Mouse (Mus musculus) heart, embryonic 11.5 days (tissue): ENCODE results near the gene Ubr4. TPM values are rescaled to one million over a fixed set of nuclear protein-coding genes. Genes with fewer than 3 reads are reported as not detected.
"Not testable (repeated sequence)": the region's sequence is repeated elsewhere in the genome, so short reads cannot be mapped to it uniquely, and the experiment has no call there.

Experiments
- ATAC-seq: fragments of 200-750 bp; cut with Nextera tagmentation; replicated peaks from 2 replicates; pipeline ENCODE4 v1.8.0; 2017; ENCODE audit warnings: moderate library complexity; ENCODE audit not compliant: insufficient number of reproducible peaks, low FRiP score, low TSS enrichment
- H3K27ac ChIP-seq: fragments of 300-500 bp; sonication (generic); 2 replicates; pipeline ENCODE4 v1.5.1; 2014; ENCODE audit warnings: mild to moderate bottlenecking, low read depth, low read length
- H3K27me3 ChIP-seq: fragments of 300-500 bp; sonication (generic); 2 replicates; pipeline ENCODE4 v1.6.1; 2014; ENCODE audit warnings: mild to moderate bottlenecking, low read length, mixed read lengths; ENCODE audit not compliant: control insufficient read depth, insufficient read depth
- H3K36me3 ChIP-seq: fragments of 300-500 bp; sonication (generic); 2 replicates; pipeline ENCODE4 v1.6.1; 2014; ENCODE audit warnings: mild to moderate bottlenecking, low read length, moderate library complexity, mixed read lengths; ENCODE audit not compliant: control insufficient read depth, insufficient read depth
- H3K4me1 ChIP-seq: fragments of 300-500 bp; sonication (generic); 2 replicates; pipeline ENCODE4 v1.6.1; 2014; ENCODE audit warnings: low read length; ENCODE audit not compliant: control insufficient read depth, insufficient read depth
- H3K4me2 ChIP-seq: fragments of 300-500 bp; sonication (generic); 2 replicates; pipeline ENCODE4 v1.6.1; 2014; ENCODE audit warnings: mild to moderate bottlenecking, moderate library complexity
- H3K4me3 ChIP-seq: fragments of 300-500 bp; sonication (generic); 2 replicates; pipeline ENCODE4 v1.5.1; 2014; ENCODE audit warnings: low read depth, low read length
- H3K9ac ChIP-seq: fragments of 300-500 bp; sonication (generic); 2 replicates; pipeline ENCODE4 v1.6.1; 2014; ENCODE audit warnings: mild to moderate bottlenecking, low read depth, low read length, moderate library complexity
- H3K9me3 ChIP-seq: fragments of 300-500 bp; sonication (generic); replicated peaks from 2 replicates; pipeline ENCODE4 v1.6.1; 2016; ENCODE audit warnings: low read length; ENCODE audit not compliant: control insufficient read depth
- WGBS: fragments of 180-500 bp; shearing (Covaris S2); extraction: QIAGEN DNeasy Blood & Tissue Kit; methylation state at CpG from one replicate; pipeline ENCODE4 v1.1.7; 2014; ENCODE audit not compliant: insufficient replicate concordance; 5-methylcytosine and 5-hydroxymethylcytosine counted together
- polyA plus RNA-seq: library from polyadenylated mRNA; unstranded; fragments of >200 nt; fragmentation: Nextera tagmentation; extraction: Ambion mirVana; gene quantifications from 2 replicates; pipeline ENCODE4 v1.2.1, GENCODE M21; 2014

Gene Ubr4
- polyA plus RNA-seq, 1 experiment from 2014 or later: 71.5 TPM

DNA sequence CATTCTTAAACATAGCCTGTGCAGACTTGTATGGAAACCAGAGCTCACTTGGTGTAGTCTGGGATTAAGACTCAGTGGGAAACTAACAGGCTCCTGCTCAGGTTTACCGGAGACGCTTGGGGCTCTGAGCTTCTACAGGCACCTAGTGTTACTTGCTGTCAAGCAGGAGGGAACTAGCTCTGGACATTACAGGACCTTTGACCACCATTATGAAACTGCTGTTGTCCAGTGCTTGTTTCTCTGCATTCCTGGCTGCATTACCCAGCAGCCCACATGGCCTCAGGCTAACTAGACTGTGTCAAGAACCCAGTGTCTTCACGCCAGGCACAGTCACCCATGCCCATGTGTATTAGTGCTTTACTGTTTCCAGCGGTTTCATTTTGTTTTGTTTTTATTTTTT, 20.7 kb downstream of the Ubr4 start:
- WGBS: 91% methylated on average over 4 of the region's 4 CpGs
- H3K36me3 ChIP-seq: peaks cover 29% of the 10 kb centered on the region
- H3K27ac ChIP-seq: no peak overlapping the region
- ATAC-seq: no peak
- H3K9ac ChIP-seq: no peak overlapping the region
- no peaks in the 10 kb centered on the region for H3K4me1 ChIP-seq
- no peak overlapping the region for H3K4me2 ChIP-seq
- no peaks in the 10 kb centered on the region for H3K27me3 ChIP-seq
- no peaks in the 10 kb centered on the region for H3K9me3 ChIP-seq
- no peak overlapping the region for H3K4me3 ChIP-seq

GRCm38 (mm10) chr4:139373531-139373930, 21.1 kb downstream of the Ubr4 start:
- Histone ChIP-seq H3K4me1 (no peaks in the 10 kb centered on the region), H3K36me3 (peaks cover 28% of the 10 kb centered on the region), H3K4me3 (no peak overlapping the region), H3K27ac (no peak overlapping the region), H3K27me3 (no peaks in the 10 kb centered on the region), H3K9me3 (no peaks in the 10 kb centered on the region), H3K9ac (no peak overlapping the region), H3K4me2 (no peak overlapping the region)
- 90% methylated on average over 10 of the region's 10 CpGs for WGBS
- ATAC-seq: no peak

GRCm38 (mm10) chr4:139379719-139380118, 27.3 kb downstream of the Ubr4 start:
- WGBS: 11% methylated on average over 8 of the region's 8 CpGs
- Histone ChIP-seq H3K4me2 (peak overlapping the region; percentile 89), H3K4me1 (peaks cover 13% of the 10 kb centered on the region), H3K36me3 (peaks cover 12% of the 10 kb centered on the region), H3K9me3 (no peaks in the 10 kb centered on the region), H3K4me3 (peak overlapping the region; percentile 96), H3K9ac (peak overlapping the region; percentile 94), H3K27me3 (no peaks in the 10 kb centered on the region), H3K27ac (peak overlapping the region; percentile 91)
- ATAC-seq: no peak

DNA sequence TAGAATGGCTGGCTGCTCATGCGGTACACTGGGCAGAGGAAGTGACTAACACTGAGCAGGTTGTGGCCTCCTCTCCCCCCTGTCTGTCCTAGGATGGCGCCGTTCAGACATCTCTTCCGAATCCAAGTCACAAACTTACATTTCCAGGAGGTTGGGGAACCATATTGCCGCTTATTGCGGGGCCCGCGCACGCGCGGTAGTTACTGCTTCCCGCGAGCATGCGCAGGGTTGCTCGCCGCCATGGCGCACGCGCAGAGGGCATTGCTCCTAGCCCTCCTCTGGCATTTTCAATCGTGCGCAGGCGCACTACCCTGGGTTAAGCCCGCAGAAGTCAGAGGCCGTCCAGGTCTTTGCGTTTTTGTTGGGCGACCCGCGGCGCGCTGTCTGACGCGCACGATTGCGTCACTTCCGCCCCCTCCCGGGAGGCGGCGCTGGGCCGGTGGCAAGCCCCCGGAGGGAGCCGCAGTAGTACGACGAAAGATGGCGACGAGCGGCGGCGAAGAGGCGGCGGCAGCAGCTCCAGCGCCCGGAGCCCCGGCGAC, 27.9 kb downstream of the Ubr4 start:
- Histone ChIP-seq H3K4me3 (peak overlapping the region; percentile 96), H3K27me3 (no peaks in the 10 kb centered on the region), H3K9me3 (no peaks in the 10 kb centered on the region), H3K27ac (peak overlapping the region; percentile 91), H3K36me3 (peaks cover 7% of the 10 kb centered on the region; the same call in 1 of the 2 replicates), H3K9ac (peak overlapping the region; percentile 94), H3K4me2 (peak overlapping the region; percentile 89), H3K4me1 (peaks cover 13% of the 10 kb centered on the region)
- ATAC-seq: peak; percentile 93
- WGBS: under 1% methylated on average over 54 of the region's 54 CpGs

GRCm38 (mm10) chr4:139380775-139381451, 28.5 kb downstream of the Ubr4 start:
- H3K9me3 ChIP-seq: no peaks in the 10 kb centered on the region
- peak overlapping the region; percentile 94 for H3K9ac ChIP-seq
- H3K27ac ChIP-seq: peak overlapping the region; percentile 91
- H3K4me2 ChIP-seq: peak overlapping the region; percentile 88
- peaks cover 13% of the 10 kb centered on the region for H3K4me1 ChIP-seq
- no peaks in the 10 kb centered on the region for H3K27me3 ChIP-seq
- peak; percentile 68 for ATAC-seq
- WGBS: 4% methylated on average over 40 of the region's 44 CpGs
- peak overlapping the region; percentile 96 for H3K4me3 ChIP-seq
- H3K36me3 ChIP-seq: peaks cover 1% of the 10 kb centered on the region; the same call in 1 of the 2 replicates

DNA sequence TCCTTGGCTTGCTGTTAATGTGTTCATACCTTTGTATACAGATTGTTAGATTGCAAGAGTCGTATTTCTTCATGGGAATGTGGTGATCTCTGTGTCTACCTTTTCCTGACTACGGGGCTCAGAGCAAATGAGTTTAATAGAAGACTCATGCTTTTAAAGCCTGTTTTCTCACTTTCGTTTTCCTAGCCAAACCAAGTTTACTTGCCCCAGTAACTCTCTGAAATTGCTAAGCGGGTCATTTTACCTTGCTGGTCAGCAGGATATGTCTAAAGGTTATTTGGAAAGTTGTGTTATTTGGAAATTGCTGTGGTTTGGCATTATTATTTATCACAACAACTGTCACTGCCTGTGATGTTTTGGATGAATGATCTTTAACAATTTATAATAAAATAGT, 29.0 kb downstream of the Ubr4 start:
- Histone ChIP-seq H3K4me2 (peak overlapping the region; percentile 88), H3K27me3 (no peaks in the 10 kb centered on the region), H3K4me1 (peaks cover 16% of the 10 kb centered on the region), H3K27ac (no peak overlapping the region), H3K36me3 (no peaks in the 10 kb centered on the region), H3K9ac (peak overlapping the region; percentile 94), H3K9me3 (no peaks in the 10 kb centered on the region), H3K4me3 (peak overlapping the region; percentile 96)
- WGBS: 46% methylated on average over 4 of the region's 4 CpGs
- no peak for ATAC-seq

DNA sequence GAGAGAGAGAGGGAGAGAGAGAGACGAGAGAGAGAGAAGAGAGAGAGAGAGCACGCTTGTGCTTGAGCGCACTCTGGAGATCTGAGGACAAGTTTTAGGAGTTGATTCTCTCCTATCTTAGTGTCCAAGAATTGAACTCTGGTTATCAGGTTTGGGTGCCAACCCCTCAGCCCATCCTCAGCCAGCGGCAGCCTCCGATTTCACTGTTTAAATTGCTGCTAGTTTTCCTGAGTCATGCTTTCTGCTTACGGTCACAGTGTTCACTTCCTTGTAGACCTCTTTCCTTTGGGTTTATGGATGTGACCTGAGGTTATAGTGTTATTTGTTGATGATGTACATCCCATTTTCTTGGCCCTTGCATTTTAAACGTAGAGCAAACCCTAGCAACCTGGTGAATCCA, 29.8 kb downstream of the Ubr4 start:
- peaks cover 20% of the 10 kb centered on the region for H3K4me1 ChIP-seq
- no peak for ATAC-seq
- no peak overlapping the region for H3K9ac ChIP-seq
- H3K27me3 ChIP-seq: no peaks in the 10 kb centered on the region
- H3K9me3 ChIP-seq: no peaks in the 10 kb centered on the region
- peak overlapping the region; percentile 88 for H3K4me2 ChIP-seq
- H3K36me3 ChIP-seq: no peaks in the 10 kb centered on the region
- 68% methylated on average over 7 of the region's 7 CpGs for WGBS
- no peak overlapping the region for H3K27ac ChIP-seq
- H3K4me3 ChIP-seq: no peak overlapping the region; the same call in 1 of the 2 replicates

DNA sequence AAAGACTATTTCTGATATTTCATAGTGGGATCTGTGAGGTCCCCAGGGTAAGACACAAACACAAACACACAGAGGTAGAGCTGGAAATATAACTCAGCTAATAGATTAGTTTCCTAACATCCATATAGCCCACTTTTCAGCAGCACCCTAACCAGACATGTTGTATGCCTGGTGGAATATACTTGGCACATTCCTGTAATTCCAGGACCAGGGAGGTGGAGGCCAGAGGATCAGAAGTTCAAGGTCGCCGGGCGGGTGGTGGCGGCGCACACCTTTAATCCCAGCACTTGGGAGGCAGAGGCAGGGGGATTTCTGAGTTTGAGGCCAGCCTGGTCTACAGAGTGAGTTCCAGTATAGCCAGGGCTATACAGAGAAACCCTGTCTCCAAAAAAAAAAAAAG, 33.4 kb downstream of the Ubr4 start:
- peaks cover 16% of the 10 kb centered on the region for H3K4me1 ChIP-seq
- WGBS: 82% methylated on average over 5 of the region's 5 CpGs
- not testable (repeated sequence) for H3K27me3 ChIP-seq, H3K9me3 ChIP-seq, H3K4me3 ChIP-seq, H3K4me2 ChIP-seq, H3K27ac ChIP-seq, ATAC-seq, H3K9ac ChIP-seq, H3K36me3 ChIP-seq

- Histone ChIP-seq H3K4me3 (no peak overlapping the region), H3K9ac (no peak overlapping the region), H3K27me3 (no peaks in the 10 kb centered on the region), H3K36me3 (peaks cover 6% of the 10 kb centered on the region), H3K4me1 (peaks cover 17% of the 10 kb centered on the region), H3K9me3 (no peaks in the 10 kb centered on the region), H3K27ac (no peak overlapping the region), H3K4me2 (no peak overlapping the region)
- no peak for ATAC-seq
- 48% methylated on average over 6 of the region's 6 CpGs for WGBS
Observed at GRCm38 (mm10) chr4:139386869-139387319, 34.5 kb downstream of the Ubr4 start.
